Mouse (Mus musculus): Measurements from ENCODE around the gene Sec24b. TPM values are rescaled to one million over a fixed set of nuclear protein-coding genes. Genes with fewer than 3 reads are reported as not detected.
A peak's percentile ranks its signal among the peaks of the same experiment; 100 is the strongest.

Sec24b gene
- total and polyA plus RNA-seq, 3 experiments, result 14.3 to 50.6 (median 31.2) TPM

DNA sequence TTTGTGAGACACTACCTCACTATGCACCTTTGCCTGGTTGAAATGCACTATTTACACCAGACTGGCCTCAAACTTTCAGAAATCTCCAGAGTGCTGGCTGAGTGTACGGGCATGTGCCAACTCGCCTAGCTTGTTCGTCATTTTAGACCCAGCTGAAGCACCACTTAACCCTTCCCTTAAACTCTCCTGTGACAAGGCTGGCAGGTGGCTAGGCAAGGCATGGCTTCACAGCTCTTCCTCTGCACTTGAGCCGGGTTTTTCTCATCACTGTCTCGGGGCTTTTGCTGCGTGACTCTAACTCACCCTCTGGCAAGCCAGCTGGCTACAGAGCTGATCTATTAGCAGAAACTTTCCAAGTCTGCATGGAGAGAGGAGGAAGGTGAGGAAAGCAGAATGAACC lies 6.8 kb downstream of the Sec24b start:
- no peaks in the 10 kb centered on the region for H3K9me3 ChIP-seq (replicated peaks; ENCODE audit: low read length)
- dilution Hi-C loops (cut with MboI; ENCODE audit: extremely low pct_ligation_motif_present, extremely low pct_unique_long_range_greater_than_20kb, low sequenced_read_pairs), result no loop called here
- in situ Hi-C loops (cut with MboI; ENCODE audit: low pct_ligation_motif_present, low pct_unique_long_range_greater_than_20kb, low sequenced_read_pairs), result no loop called here

GRCm38 (mm10) chr3:130053340-130054066 lies 7.8 kb downstream of the Sec24b start:
- H3K27me3 ChIP-seq (replicated peaks), result no peaks in the 10 kb centered on the region
- peaks cover 19 to 68% of the 10 kb centered on the region in 2 experiments for H3K4me1 ChIP-seq (ENCODE audit: control insufficient read depth in 1 of 2, insufficient read depth in 2 of 2)
- TF ChIP-seq E2F4 (IDR thresholded peaks at IDR 0.05; ENCODE audit: insufficient replicate concordance, low read depth, low read length) (no peak), EP300 (IDR thresholded peaks at IDR 0.05; ENCODE audit: low read length) (no peak), RCOR1 (conservative IDR thresholded peaks at IDR 0.05; ENCODE audit: low read depth, low read length) (no peak), TBP (conservative IDR thresholded peaks at IDR 0.05; ENCODE audit: low read depth, low read length) (no peak), MEF2A (IDR thresholded peaks at IDR 0.05; ENCODE audit: borderline replicate concordance, low read depth, low read length) (no peak), TCF12 (IDR thresholded peaks at IDR 0.05; ENCODE audit: low read depth, low read length) (no peak)
- no peak overlapping the region for H3K9ac ChIP-seq (ENCODE audit: insufficient read depth, low read depth)
- H3K4me3 ChIP-seq (replicated peaks in 1 of 3; ENCODE audit: low read depth in 2 of 3, low read length in 2 of 3, poor library complexity in 1 of 3), result no peak overlapping the region
- H3K9me3 ChIP-seq (replicated peaks; ENCODE audit: low read length), result no peaks in the 10 kb centered on the region
- in situ Hi-C loops (cut with MboI; ENCODE audit: low pct_ligation_motif_present, low pct_unique_long_range_greater_than_20kb, low sequenced_read_pairs) (no loop called here), dilution Hi-C loops (cut with MboI; ENCODE audit: extremely low pct_ligation_motif_present, extremely low pct_unique_long_range_greater_than_20kb, low sequenced_read_pairs) (no loop called here)
- H3K27ac ChIP-seq (ENCODE audit: insufficient read depth, low read depth), result no peak overlapping the region
- H3K4me2 ChIP-seq (ENCODE audit: insufficient read depth, low read depth, poor library complexity, severe bottlenecking), result no peak overlapping the region
- H3K79me2 ChIP-seq (replicated peaks; ENCODE audit: control insufficient read depth, extremely low read depth, insufficient read depth, poor library complexity, severe bottlenecking), result peaks cover 63% of the 10 kb centered on the region
- peaks cover 3 to 68% of the 10 kb centered on the region in 2 experiments for H3K36me3 ChIP-seq (replicated peaks in 1 of 2; ENCODE audit: control insufficient read depth in 1 of 2, insufficient read depth in 1 of 2, low read length in 1 of 2)
- DNase-seq (ENCODE audit: extremely low read depth), result no peak

More for the DNA sequence above, 6.8 kb downstream of the Sec24b start:
- TF ChIP-seq CHD2 (IDR thresholded peaks at IDR 0.05; ENCODE audit: low read length), result 0 out of 2 replicates have a peak, but pooled peaks have one; percentile 21
- TF ChIP-seq PAX5 (IDR thresholded peaks at IDR 0.05; ENCODE audit: low read length), result no peak
- peak; percentile 51; the same call in 1 of the 2 replicates for TF ChIP-seq MXI1 (IDR thresholded peaks at IDR 0.05; ENCODE audit: low read depth, low read length)
- TF ChIP-seq ZMIZ1 (IDR thresholded peaks at IDR 0.05; ENCODE audit: low read depth, low read length), result no peak
- TF ChIP-seq BHLHE40 (IDR thresholded peaks at IDR 0.05; ENCODE audit: low read depth, low read length), result peak; percentile 52; the same call in 1 of the 2 replicates
- TF ChIP-seq MEF2A (IDR thresholded peaks at IDR 0.05; ENCODE audit: borderline replicate concordance, low read depth, low read length), result peak; percentile 44
- TF ChIP-seq MYC (IDR thresholded peaks at IDR 0.05; ENCODE audit: low read depth, low read length), result peak; percentile 54; the same call in 1 of the 2 replicates
- peak; percentile 35; the same call in 1 of the 2 replicates for TF ChIP-seq ELF1 (IDR thresholded peaks at IDR 0.05; ENCODE audit: low read depth, low read length)
- TF ChIP-seq CHD1 (IDR thresholded peaks at IDR 0.05; ENCODE audit: low read depth, low read length), result peak; percentile 96
- peak; percentile 65; the same call in 1 of the 2 replicates for TF ChIP-seq ETS1 (conservative IDR thresholded peaks at IDR 0.05; ENCODE audit: low read depth, low read length)
- no peak for TF ChIP-seq KAT2A (IDR thresholded peaks at IDR 0.05; ENCODE audit: insufficient replicate concordance, low read length)
- TF ChIP-seq IRF4 (IDR thresholded peaks at IDR 0.05; ENCODE audit: low read depth, low read length), result peak; percentile 62; the same call in 1 of the 2 replicates
- peak; percentile 61; the same call in 1 of the 2 replicates for TF ChIP-seq TCF12 (IDR thresholded peaks at IDR 0.05; ENCODE audit: low read depth, low read length)
- TF ChIP-seq MAX (IDR thresholded peaks at IDR 0.05; ENCODE audit: low read length), result peak; percentile 64
- TF ChIP-seq SIN3A (IDR thresholded peaks at IDR 0.05; ENCODE audit: low read length), result 0 out of 2 replicates have a peak, but pooled peaks have one; percentile 42
- Histone ChIP-seq H3K4me1 (ENCODE audit: control insufficient read depth in 1 of 2, insufficient read depth in 2 of 2) (peaks cover 19 to 75% of the 10 kb centered on the region in 2 experiments), H3K27me3 (replicated peaks) (no peaks in the 10 kb centered on the region), H3K27ac (ENCODE audit: insufficient read depth, low read depth) (no peak overlapping the region; the same call in 1 of the 2 replicates), H3K4me3 (replicated peaks in 1 of 3; ENCODE audit: low read depth in 2 of 3, low read length in 2 of 3, poor library complexity in 1 of 3) (no peak overlapping the region), H3K4me2 (ENCODE audit: insufficient read depth, low read depth, poor library complexity, severe bottlenecking) (no peak overlapping the region), H3K36me3 (replicated peaks in 1 of 2; ENCODE audit: control insufficient read depth in 1 of 2, insufficient read depth in 1 of 2, low read length in 1 of 2) (peaks cover 3 to 65% of the 10 kb centered on the region in 2 experiments), H3K79me2 (replicated peaks; ENCODE audit: control insufficient read depth, extremely low read depth, insufficient read depth, poor library complexity, severe bottlenecking) (peaks cover 70% of the 10 kb centered on the region), H3K9ac (ENCODE audit: insufficient read depth, low read depth) (no peak overlapping the region)
- peak; percentile 57 for DNase-seq (ENCODE audit: extremely low read depth)
